Mouse (Mus musculus) regulatory T cell (primary cell): ENCODE results near the gene Chd1.
"Not testable (repeated sequence)": the region's sequence is repeated elsewhere in the genome, so short reads cannot be mapped to it uniquely, and the experiment has no call there.

Source experiments
- in situ Hi-C: fragments of 300-600 bp; cut with MboI, MseI; formaldehyde crosslinking; loops from one replicate; pipeline ENCODE4 v1.15.1; 2025; ENCODE audit warnings: high pct_unique_total_duplicates

The Chd1 gene

DNA sequence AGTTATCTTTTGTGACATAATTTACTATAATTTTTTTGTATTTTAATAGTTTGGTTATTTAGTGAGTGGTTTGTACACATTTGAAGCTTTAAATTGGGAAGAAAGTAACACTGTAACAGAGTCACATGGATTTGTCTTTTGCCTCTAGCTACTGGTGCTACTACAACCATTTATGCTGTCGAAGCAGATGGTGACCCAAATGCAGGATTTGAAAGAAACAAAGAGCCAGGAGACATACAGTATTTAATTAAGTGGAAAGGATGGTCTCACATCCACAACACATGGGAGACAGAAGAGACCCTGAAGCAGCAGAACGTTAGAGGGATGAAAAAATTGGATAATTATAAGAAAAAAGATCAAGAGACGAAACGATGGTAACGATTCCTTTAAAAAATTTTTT, 26.9 kb downstream of the Chd1 start:
- in situ Hi-C loops, result loop anchor here (5.0 kb wide), 1 partner anchor 199 kb away; no protein-coding TSS in a partner anchor

DNA sequence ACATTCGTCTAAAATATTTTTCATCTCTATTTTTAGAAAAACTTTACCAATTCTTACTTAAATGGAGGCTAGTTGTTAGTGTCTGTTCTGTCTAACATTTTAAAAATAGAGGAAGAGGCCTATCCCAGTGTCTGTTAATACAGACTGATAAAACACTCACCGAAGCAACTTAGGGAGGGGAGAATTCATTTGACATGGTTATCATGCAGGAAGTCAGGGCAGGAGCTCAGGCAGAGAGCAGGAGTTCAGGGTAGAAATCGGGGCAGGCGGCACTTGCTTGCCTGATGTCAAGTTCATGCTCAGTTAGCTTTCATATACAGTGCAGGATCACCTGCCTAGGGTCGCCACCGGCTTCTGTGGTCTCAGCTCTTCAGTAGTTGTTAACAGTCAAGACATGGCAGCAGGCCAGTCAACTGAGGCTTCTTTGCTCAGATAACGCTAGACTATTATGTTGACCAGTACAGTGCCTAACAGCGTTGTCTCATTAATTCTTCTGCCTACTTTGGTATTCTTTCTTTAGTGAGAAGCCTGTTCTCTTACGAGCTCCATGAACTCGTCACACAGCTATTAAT, 32.7 kb downstream of the Chd1 start:
- in situ Hi-C loops, result no loop called here

DNA sequence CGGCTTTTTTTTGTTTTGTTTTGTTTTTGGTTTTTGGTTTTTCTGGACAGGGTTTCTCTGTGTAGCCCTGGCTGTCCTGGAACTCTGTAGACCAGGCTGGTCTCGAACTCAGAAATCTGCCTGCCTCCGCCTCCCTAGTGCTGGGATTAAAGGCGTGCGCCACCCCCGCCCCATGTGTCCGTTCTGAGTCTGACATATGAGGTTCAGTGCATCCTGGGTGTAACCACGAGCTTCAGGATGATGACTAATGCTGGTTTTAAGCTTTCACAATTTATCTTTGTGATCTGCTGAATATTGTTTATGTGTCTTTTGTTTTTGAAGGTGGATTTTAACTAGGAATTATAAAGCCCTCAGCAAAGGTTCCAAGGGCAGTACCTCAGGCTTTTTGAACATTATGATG, 37.1 kb downstream of the Chd1 start:
- in situ Hi-C loops, result no loop called here

GRCm38 (mm10) chr17:15742953-15743352, 38.2 kb downstream of the Chd1 start:
- in situ Hi-C loops, result no loop called here

GRCm38 (mm10) chr17:15743379-15743778, 38.6 kb downstream of the Chd1 start:
- in situ Hi-C loops, result no loop called here

GRCm38 (mm10) chr17:15746696-15747095, 41.9 kb downstream of the Chd1 start:
- in situ Hi-C loops, result no loop called here

- in situ Hi-C loops, result no loop called here
Observed at GRCm38 (mm10) chr17:15748022-15748421, 43.3 kb downstream of the Chd1 start.

- in situ Hi-C loops, result not testable (repeated sequence)
Observed at GRCm38 (mm10) chr17:15751264-15751663, 46.5 kb downstream of the Chd1 start.

DNA sequence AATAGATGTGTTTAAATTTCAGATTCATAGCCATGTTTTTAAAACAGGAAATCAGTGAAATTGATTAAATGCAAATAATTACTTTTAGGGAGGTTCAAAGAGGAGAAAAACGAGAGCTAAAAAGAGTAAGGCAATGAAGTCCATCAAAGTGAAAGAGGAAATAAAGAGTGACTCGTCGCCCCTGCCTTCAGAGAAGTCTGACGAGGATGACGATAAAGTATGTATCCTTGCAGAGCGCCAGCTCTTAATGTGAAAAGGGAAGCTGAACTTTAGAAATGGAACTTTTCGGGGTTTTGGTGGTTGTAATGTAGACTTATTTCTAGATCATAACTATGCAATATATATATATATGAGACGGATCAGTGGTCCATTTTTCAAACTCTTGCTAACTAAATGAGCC, 56.4 kb downstream of the Chd1 start:
- in situ Hi-C loops, result no loop called here

DNA sequence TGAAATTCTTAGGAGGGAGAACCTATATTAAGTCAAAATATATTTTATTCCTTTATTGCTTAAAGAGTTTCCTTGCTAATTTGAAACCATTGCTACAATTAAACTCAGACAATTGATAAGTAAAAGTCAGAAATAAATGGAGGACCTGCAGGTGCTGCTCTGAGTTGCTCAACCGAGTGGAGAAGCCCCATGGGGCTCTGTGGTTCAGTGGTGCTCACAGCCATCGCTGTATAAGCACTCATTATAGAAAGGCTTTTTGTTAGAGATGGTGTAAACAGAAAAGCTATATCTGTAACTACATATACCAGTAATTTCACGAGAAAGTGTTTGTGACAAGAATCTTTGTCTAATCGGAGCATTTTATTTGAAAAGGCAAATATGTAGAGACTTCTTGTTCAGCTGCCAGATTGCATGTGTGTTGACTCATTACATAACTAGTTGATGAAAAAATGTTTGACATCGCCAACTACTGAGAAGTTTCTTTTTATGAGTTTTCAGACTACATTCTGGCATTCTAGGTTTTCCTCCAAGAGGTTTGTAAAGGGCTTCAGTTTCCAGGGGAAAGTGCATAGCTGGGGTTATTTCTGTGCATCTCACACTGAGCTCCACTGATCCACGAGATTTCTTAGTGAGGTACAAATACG, 64.4 kb downstream of the Chd1 start:
- in situ Hi-C loops, result no loop called here

DNA sequence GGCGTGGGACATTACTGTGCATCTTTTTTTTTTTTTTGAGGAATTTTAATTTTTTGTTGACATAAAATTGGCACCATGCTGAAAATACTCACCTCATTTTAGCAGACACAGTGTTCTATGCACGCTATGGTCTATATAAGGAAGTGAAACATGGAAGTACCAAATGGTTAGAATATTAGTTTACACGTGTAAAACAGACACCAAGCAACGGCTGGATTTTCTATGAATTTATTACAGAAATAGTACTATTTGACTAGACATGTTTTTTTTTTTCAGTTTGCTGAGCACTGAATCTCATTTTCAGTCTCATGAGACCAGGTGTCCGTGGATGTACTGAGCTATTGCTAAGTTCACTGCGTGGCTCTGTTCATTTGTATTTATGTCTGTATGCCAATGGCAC, 69.2 kb downstream of the Chd1 start:
- in situ Hi-C loops, result no loop called here

GRCm38 (mm10) chr17:15774565-15775215, 69.9 kb downstream of the Chd1 start:
- in situ Hi-C loops, result no loop called here

DNA sequence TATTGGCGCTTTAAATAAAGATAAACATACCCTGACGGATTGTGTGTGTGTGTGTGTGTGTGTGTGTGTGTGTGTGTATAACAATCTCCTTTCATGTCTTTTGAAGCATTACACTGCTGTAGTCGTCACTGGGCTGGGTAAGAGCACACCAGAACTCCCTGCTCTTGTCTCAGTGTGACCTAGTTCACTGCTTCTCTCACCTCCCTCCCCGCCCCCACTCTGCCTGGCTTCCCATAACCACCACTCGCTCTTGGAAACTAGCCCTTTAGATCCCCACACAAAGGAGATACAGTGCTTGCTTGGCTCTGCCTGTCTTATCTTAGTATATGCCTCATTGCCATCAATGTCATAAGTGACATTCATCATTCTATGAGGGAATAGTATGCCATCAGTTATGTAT, 71.6 kb downstream of the Chd1 start:
- in situ Hi-C loops, result no loop called here

DNA sequence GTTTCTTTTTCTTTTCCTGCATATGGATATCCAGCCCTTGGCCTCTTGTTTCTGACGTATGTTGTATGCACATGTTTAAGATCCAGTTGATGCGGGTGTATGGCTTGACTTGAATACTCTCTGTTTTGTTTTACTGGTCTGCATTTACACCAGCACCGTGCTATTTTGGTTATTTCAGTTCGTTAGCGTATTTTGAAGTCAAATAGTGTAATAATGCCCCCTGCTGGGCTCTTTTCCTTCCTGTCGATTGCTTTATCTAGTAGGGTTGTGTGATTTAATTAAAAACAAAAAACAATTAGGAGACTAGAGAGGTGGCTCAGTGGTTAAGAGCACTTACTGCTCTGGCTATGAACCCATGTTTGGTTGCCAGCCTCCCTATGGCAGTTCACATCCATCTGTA, 73.2 kb downstream of the Chd1 start:
- in situ Hi-C loops, result no loop called here

DNA sequence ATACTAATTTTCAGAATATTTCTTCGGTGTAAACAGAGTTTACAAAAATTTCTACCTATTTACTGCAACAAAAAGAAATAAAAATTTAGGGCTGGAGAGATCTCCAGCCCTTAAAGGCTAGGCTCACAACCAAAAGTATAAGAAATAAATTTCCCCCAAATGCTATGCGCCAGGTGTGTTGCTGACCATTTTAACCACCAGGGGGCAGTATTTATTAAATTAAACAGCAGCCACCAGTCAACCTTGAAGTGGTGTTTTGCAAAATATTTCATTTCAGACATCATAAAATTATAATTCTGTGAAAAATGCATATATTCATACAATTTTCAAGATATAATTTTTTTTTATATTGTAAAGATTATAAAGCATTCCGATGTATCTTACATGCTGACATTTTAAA, 82.3 kb downstream of the Chd1 start:
- in situ Hi-C loops, result loop anchor here (10.0 kb wide), 2 partner anchors 198 to 1108 kb away; no protein-coding TSS in a partner anchor

- in situ Hi-C loops, result no loop called here
Observed at GRCm38 (mm10) chr17:15790716-15791115, 85.9 kb downstream of the Chd1 start.

GRCm38 (mm10) chr17:15799195-15799793, 94.5 kb downstream of the Chd1 start:
- in situ Hi-C loops, result loop anchor here (5.0 kb wide), 1 partner anchor 113 kb away; no protein-coding TSS in a partner anchor

DNA sequence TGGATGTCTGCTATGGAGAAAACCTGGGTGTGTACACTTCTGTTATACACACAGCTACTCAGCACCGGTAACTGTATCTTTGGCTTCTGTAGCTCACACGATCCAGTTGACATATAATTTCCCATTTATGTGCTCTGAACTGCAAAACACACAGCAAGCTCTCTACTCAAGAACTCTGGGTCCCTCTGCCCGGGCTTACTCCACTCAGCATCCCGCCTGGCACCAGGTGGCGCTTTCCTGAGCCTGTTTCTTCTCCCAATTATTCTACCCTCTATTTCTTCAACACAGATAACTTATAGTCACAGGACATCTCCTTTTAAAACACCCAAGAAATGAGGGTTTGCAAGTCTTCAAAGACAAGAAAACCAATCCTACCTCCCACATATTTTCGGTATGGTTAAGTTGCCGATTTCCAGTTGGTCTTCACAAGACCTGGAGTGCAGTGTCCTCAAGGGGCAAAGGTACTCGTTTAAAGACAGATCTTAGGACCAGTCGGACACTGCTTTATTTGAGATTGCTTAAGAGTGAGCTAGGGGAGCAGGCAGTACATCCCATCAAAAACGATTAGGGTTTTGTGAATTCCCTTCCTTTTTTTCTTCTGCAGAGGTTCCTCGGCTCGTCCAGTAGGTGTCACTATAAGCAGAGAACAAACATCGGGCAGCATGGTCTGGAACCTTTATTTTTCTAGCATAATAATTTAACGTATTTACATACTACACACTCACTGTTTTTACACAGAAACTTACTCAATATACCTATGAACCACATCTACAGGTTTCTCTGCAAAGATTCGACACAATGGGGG, 99.4 kb downstream of the Chd1 start:
- in situ Hi-C loops, result no loop called here

GRCm38 (mm10) chr17:15807295-15807984, 102.7 kb downstream of the Chd1 start:
- in situ Hi-C loops, result no loop called here

- in situ Hi-C loops, result no loop called here
Observed at GRCm38 (mm10) chr17:15808015-15808414, 103.2 kb downstream of the Chd1 start.
